Mouse (Mus musculus): ENCODE measurements around the gene Dnal1.

DNA sequence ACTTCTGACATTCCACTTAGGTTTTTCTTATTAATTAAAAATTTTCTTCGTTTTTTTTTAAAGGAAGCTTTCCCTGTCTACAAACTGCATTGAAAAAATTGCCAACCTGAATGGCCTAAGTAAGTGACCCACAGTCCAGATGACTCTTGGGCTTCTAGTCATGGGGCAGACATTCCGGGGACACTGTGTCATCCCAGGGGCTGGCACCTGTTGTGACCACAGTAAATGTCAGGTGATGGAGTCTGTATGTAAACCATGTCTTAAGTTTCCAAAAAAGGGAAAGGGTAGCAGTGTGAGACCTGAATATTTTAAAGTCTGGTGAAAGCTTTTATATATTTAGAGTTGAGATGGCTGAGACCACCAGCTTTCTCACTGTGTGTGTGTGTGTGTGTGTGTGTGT is 12.7 kb downstream of the Dnal1 start:
- TF ChIP-seq GATA1 (IDR thresholded peaks at IDR 0.05; ENCODE audit: borderline replicate concordance, low read length), result no peak
- TF ChIP-seq FLI1 (IDR thresholded peaks at IDR 0.05; ENCODE audit: low read length), result no peak

Data from megakaryocyte, embryonic 14.5 days (primary cell).